Mouse (Mus musculus): ENCODE measurements around the gene Klrb1a.

GRCm38 (mm10) chr6:128585642-128586245 lies 37.6 kb downstream of the Klrb1a start:
- TF ChIP-seq CTCF (IDR thresholded peaks at IDR 0.05; ENCODE audit: extremely low read depth, insufficient read length, insufficient replicate concordance, low read depth, low read length) = no peak
- TF ChIP-seq POLR2A (IDR thresholded peaks at IDR 0.05; ENCODE audit: low read depth, low read length) = no peak
